Mouse (Mus musculus): Measurements from ENCODE around the gene Gpr156. TPM values are rescaled to one million over a fixed set of nuclear protein-coding genes. Genes with fewer than 3 reads are reported as not detected.
"Not testable (repeated sequence)": the region's sequence is repeated elsewhere in the genome, so short reads cannot be mapped to it uniquely, and the experiment has no call there.

Gene Gpr156
- polyA plus RNA-seq, 1 experiment = not detected

GRCm38 (mm10) chr16:38009041-38009825, 92.9 kb downstream of the Gpr156 start:
- Histone ChIP-seq H3K27ac (ENCODE audit: insufficient read depth, low read depth, low read length) (no peak overlapping the region), H3K4me3 (ENCODE audit: insufficient read depth, low read length) (no peak overlapping the region), H3K4me1 (ENCODE audit: control insufficient read depth, insufficient read depth, low read length) (peaks cover 2% of the 10 kb centered on the region; the same call in 1 of the 2 replicates)
- no peak for TF ChIP-seq POLR2A (IDR thresholded peaks at IDR 0.05; ENCODE audit: borderline replicate concordance, low read depth, low read length)
- no peak for TF ChIP-seq CTCF (IDR thresholded peaks at IDR 0.05; ENCODE audit: low read depth, low read length)

GRCm38 (mm10) chr16:38011486-38011885, 95.2 kb downstream of the Gpr156 start:
- peaks cover 2% of the 10 kb centered on the region; the same call in 1 of the 2 replicates for H3K4me1 ChIP-seq (ENCODE audit: control insufficient read depth, insufficient read depth, low read length)
- TF ChIP-seq POLR2A (IDR thresholded peaks at IDR 0.05; ENCODE audit: borderline replicate concordance, low read depth, low read length) (no peak), CTCF (IDR thresholded peaks at IDR 0.05; ENCODE audit: low read depth, low read length) (no peak)
- no peak overlapping the region for H3K27ac ChIP-seq (ENCODE audit: insufficient read depth, low read depth, low read length)
- H3K4me3 ChIP-seq (ENCODE audit: insufficient read depth, low read length) = no peak overlapping the region

DNA sequence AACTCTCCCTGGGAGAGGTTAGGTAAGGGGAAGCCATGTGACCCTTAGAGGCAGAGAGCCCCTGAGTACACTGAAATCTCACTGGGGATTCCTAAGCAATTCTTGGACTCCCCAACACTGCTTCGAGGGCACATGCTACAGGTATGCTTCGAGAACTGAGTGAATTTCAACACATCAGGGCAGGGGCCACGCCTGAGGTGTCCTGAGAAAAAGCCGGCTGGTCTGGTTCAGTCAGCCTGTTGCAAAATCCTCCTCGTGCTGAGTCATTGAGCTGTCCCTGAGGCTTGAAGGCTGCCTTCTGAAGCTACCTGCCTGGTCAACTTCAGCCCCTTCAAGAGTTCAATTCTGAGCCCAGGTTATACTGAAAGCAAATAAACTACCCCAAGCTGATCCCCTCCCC, 96.1 kb downstream of the Gpr156 start:
- Histone ChIP-seq H3K4me1 (ENCODE audit: control insufficient read depth, insufficient read depth, low read length) (peaks cover 2% of the 10 kb centered on the region; the same call in 1 of the 2 replicates), H3K27ac (ENCODE audit: insufficient read depth, low read depth, low read length) (no peak overlapping the region), H3K4me3 (ENCODE audit: insufficient read depth, low read length) (no peak overlapping the region)
- TF ChIP-seq CTCF (IDR thresholded peaks at IDR 0.05; ENCODE audit: low read depth, low read length) = no peak
- no peak for TF ChIP-seq POLR2A (IDR thresholded peaks at IDR 0.05; ENCODE audit: borderline replicate concordance, low read depth, low read length)

- H3K27ac ChIP-seq (ENCODE audit: insufficient read depth, low read depth, low read length) = no peak overlapping the region
Observed at GRCm38 (mm10) chr16:38012891-38013290, 96.6 kb downstream of the Gpr156 start.

GRCm38 (mm10) chr16:38014951-38015350, 98.7 kb downstream of the Gpr156 start:
- TF ChIP-seq POLR2A (IDR thresholded peaks at IDR 0.05; ENCODE audit: borderline replicate concordance, low read depth, low read length) = no peak
- no peak for TF ChIP-seq CTCF (IDR thresholded peaks at IDR 0.05; ENCODE audit: low read depth, low read length)
- Histone ChIP-seq H3K27ac (ENCODE audit: insufficient read depth, low read depth, low read length) (no peak overlapping the region), H3K4me3 (ENCODE audit: insufficient read depth, low read length) (no peak overlapping the region), H3K4me1 (ENCODE audit: control insufficient read depth, insufficient read depth, low read length) (peaks cover 2% of the 10 kb centered on the region; the same call in 1 of the 2 replicates)

More at GRCm38 (mm10) chr16:38012891-38013290, 96.6 kb downstream of the Gpr156 start:
- TF ChIP-seq POLR2A (IDR thresholded peaks at IDR 0.05; ENCODE audit: borderline replicate concordance, low read depth, low read length) (no peak), CTCF (IDR thresholded peaks at IDR 0.05; ENCODE audit: low read depth, low read length) (no peak)
- H3K4me1 ChIP-seq (ENCODE audit: control insufficient read depth, insufficient read depth, low read length) = peaks cover 2% of the 10 kb centered on the region; the same call in 1 of the 2 replicates
- no peak overlapping the region for H3K4me3 ChIP-seq (ENCODE audit: insufficient read depth, low read length)

DNA sequence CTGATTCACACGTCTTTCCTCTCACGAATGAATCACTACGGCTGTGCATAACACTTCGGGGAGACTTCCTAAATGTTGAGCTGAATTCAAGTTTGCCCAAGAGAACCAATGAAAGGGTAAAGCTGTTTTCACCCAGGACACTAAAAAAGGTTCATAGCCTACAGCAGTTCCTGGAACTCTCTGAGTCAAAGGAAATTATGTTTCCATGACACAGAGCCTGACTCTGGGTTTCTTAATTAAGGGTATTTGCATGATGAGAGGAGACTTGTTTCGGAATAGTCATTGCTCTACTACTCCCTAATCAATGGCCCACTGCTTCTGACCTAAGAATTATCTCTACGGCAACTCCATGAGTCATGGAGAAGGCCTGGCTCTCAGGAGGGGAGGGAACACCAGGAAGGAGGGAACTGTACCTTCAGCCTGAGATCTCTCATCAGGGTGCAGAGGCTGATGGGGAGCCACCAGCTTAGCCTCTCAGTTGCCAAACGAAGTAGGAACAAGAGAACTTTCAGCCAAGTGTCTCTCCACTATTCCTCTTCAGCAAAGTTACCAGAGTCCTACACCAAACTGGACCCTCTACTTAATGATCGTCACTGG, 100.7 kb downstream of the Gpr156 start:
- Histone ChIP-seq H3K4me3 (ENCODE audit: insufficient read depth, low read length) (no peak overlapping the region), H3K27ac (ENCODE audit: insufficient read depth, low read depth, low read length) (no peak overlapping the region)
- no peak for TF ChIP-seq POLR2A (IDR thresholded peaks at IDR 0.05; ENCODE audit: borderline replicate concordance, low read depth, low read length)
- no peak for TF ChIP-seq CTCF (IDR thresholded peaks at IDR 0.05; ENCODE audit: low read depth, low read length)

DNA sequence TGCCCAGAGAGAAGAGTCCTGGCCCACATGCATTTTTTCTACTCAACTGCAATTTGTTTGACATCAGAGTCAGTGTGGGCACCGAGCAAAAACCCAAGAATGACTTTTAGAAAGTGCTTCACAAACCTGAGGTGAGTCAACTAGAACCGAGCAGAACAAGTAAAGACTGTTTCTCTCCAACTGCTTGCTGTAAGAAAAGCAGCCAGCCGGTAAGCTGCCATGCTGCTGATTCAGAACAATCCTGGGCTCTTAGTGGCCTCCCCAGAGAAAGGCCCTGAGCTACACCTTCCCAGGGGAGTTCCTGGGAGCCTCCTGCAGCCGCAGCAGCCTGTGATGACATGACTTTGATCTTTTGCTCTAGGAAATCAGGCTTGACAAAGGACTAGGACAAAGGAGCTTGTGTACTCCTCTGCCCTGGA, 101.7 kb downstream of the Gpr156 start:
- TF ChIP-seq CTCF (IDR thresholded peaks at IDR 0.05; ENCODE audit: low read depth, low read length) (no peak), POLR2A (IDR thresholded peaks at IDR 0.05; ENCODE audit: borderline replicate concordance, low read depth, low read length) (no peak)
- Histone ChIP-seq H3K4me3 (ENCODE audit: insufficient read depth, low read length) (no peak overlapping the region), H3K4me1 (ENCODE audit: control insufficient read depth, insufficient read depth, low read length) (no peaks in the 10 kb centered on the region), H3K27ac (ENCODE audit: insufficient read depth, low read depth, low read length) (no peak overlapping the region)

More for the DNA sequence above, 100.7 kb downstream of the Gpr156 start:
- H3K4me1 ChIP-seq (ENCODE audit: control insufficient read depth, insufficient read depth, low read length) = peaks cover 2% of the 10 kb centered on the region; the same call in 1 of the 2 replicates

- Histone ChIP-seq H3K4me1 (ENCODE audit: control insufficient read depth, insufficient read depth, low read length) (no peaks in the 10 kb centered on the region), H3K4me3 (ENCODE audit: insufficient read depth, low read length) (no peak overlapping the region), H3K27ac (ENCODE audit: insufficient read depth, low read depth, low read length) (no peak overlapping the region)
- TF ChIP-seq POLR2A (IDR thresholded peaks at IDR 0.05; ENCODE audit: borderline replicate concordance, low read depth, low read length) = no peak
Observed at GRCm38 (mm10) chr16:38032644-38033043, 116.3 kb downstream of the Gpr156 start.

GRCm38 (mm10) chr16:38033071-38033470, 116.8 kb downstream of the Gpr156 start:
- Histone ChIP-seq H3K4me1 (ENCODE audit: control insufficient read depth, insufficient read depth, low read length) (no peaks in the 10 kb centered on the region), H3K27ac (ENCODE audit: insufficient read depth, low read depth, low read length) (no peak overlapping the region), H3K4me3 (ENCODE audit: insufficient read depth, low read length) (no peak overlapping the region)
- TF ChIP-seq POLR2A (IDR thresholded peaks at IDR 0.05; ENCODE audit: borderline replicate concordance, low read depth, low read length) (no peak), CTCF (IDR thresholded peaks at IDR 0.05; ENCODE audit: low read depth, low read length) (no peak)

DNA sequence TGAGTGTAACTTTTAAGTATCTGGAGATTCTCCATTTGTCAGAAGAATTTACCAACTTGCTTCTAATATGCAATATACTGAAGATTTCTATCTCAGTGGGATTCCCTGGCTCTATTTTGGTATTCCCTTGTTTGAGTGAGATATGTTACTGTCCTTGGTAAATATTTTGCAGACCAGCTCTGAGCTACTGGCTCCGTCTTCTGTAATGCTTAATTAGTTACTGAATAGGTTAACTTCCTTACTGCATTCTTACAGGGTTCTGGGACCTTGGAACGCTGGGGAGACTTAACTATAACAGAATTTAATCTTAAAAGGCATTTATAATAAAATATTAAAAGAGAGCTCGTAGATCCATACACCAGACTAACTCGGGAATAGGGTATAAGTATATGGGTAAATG, 121.8 kb downstream of the Gpr156 start:
- H3K4me1 ChIP-seq (ENCODE audit: control insufficient read depth, insufficient read depth, low read length); H3K27ac ChIP-seq (ENCODE audit: insufficient read depth, low read depth, low read length); H3K4me3 ChIP-seq (ENCODE audit: insufficient read depth, low read length): not testable (repeated sequence)
